Mouse (Mus musculus): ENCODE data around the gene Rev1. TPM values are rescaled to one million over a fixed set of nuclear protein-coding genes. Genes with fewer than 3 reads are reported as not detected.

The Rev1 gene
- polyA plus RNA-seq (2014; fragmentation: Illumina TruSeq; extraction: RNeasy Lipid Tissue Mini Kit (QIAGEN cat#74804); ENCODE audit: low read depth, low replicate concordance): 28.9 TPM

DNA sequence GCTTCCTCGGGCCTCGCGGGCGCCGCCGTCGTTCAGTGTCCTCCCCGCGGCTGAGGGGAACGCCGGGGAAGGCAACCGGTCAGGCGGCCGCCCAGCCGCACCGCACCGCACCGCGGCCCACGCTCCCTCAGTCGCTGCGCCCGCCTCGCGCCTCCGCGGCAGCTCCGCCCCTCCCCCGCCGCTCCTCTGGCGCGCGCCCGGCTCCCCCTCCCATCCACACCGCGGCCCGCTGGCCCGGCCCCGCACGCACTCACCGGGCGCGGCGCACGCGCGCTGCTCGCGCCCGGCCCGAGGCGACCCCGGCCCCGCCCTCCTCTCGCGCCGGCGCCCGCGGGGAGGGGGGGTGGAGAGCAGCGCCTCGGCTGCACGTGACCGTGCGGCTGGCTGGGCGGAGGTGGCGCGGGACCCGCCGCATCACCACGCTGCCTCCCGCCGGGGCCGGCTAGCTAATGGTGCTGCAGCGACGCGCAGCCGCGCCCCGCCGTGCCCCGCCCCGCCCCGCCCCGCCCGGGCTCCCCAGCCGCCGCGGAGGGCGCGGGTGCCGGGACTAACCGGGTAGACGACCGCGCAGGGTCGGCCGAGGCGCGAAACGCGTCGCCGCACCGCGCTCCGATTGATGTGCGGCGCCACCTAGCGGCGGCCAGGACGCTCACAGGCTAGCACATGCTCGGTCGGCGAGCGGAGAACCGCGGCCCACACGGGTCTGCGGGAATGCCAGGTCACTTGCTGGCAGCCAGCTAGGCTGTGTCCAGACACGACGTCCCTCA, at the start of gene Rev1:
Rev1 (minus strand) TSS at position 301 of the 767 bp plus-strand sequence.

Other genes starting within 250 kb of the Rev1 start
- gene Mitd1, start 239.4 kb downstream of the Rev1 start, polyA plus RNA-seq (2014; fragmentation: Illumina TruSeq; extraction: RNeasy Lipid Tissue Mini Kit (QIAGEN cat#74804); ENCODE audit: low read depth, low replicate concordance): 129 TPM
- gene Mrpl30, start 239.3 kb downstream of the Rev1 start, polyA plus RNA-seq (2014; fragmentation: Illumina TruSeq; extraction: RNeasy Lipid Tissue Mini Kit (QIAGEN cat#74804); ENCODE audit: low read depth, low replicate concordance): 259 TPM
- not detected for gene Lyg2, start 213.3 kb downstream of the Rev1 start, polyA plus RNA-seq (2014; fragmentation: Illumina TruSeq; extraction: RNeasy Lipid Tissue Mini Kit (QIAGEN cat#74804); ENCODE audit: low read depth, low replicate concordance)
- gene Lyg1, start 172.0 kb downstream of the Rev1 start, polyA plus RNA-seq (2014; fragmentation: Illumina TruSeq; extraction: RNeasy Lipid Tissue Mini Kit (QIAGEN cat#74804); ENCODE audit: low read depth, low replicate concordance): not detected
- gene Txndc9, start 131.9 kb downstream of the Rev1 start, polyA plus RNA-seq (2014; fragmentation: Illumina TruSeq; extraction: RNeasy Lipid Tissue Mini Kit (QIAGEN cat#74804); ENCODE audit: low read depth, low replicate concordance): 167 TPM
- 90.6 TPM for gene Eif5b, start 131.8 kb downstream of the Rev1 start, polyA plus RNA-seq (2014; fragmentation: Illumina TruSeq; extraction: RNeasy Lipid Tissue Mini Kit (QIAGEN cat#74804); ENCODE audit: low read depth, low replicate concordance)

All from sigmoid colon, adult 10 weeks (tissue).